Mouse (Mus musculus) megakaryocyte, embryonic 14.5 days (primary cell): ENCODE data around the gene Itga9.

Experiments
- FLI1 ChIP-seq: IDR thresholded peaks from 2 replicates; pipeline ENCODE4 v1.6.1; 2012; ENCODE audit warnings: low read length, inconsistent platforms, mixed read lengths
- GATA1 ChIP-seq: IDR thresholded peaks from 3 replicates; pipeline ENCODE4 v1.6.1; 2012; ENCODE audit warnings: mixed read lengths, low read length, inconsistent platforms, borderline replicate concordance

- no peak for TF ChIP-seq GATA1
- no peak for TF ChIP-seq FLI1
Measured at GRCm38 (mm10) chr9:118877365-118878008, 271.0 kb downstream of the Itga9 start.
